Mouse (Mus musculus) heart, embryonic 11.5 days (tissue): ENCODE measurements around the gene Uba7. TPM values are rescaled to one million over a fixed set of nuclear protein-coding genes. Genes with fewer than 3 reads are reported as not detected.

ENCODE experiments used
- ATAC-seq: fragments of 200-750 bp; cut with Nextera tagmentation; replicated peaks from 2 replicates; pipeline ENCODE4 v1.8.0; 2017; ENCODE audit warnings: moderate library complexity; ENCODE audit not compliant: insufficient number of reproducible peaks, low FRiP score, low TSS enrichment
- H3K27ac ChIP-seq: fragments of 300-500 bp; sonication (generic); 2 replicates; pipeline ENCODE4 v1.5.1; 2014; ENCODE audit warnings: mild to moderate bottlenecking, low read depth, low read length
- H3K27me3 ChIP-seq: fragments of 300-500 bp; sonication (generic); 2 replicates; pipeline ENCODE4 v1.6.1; 2014; ENCODE audit warnings: mild to moderate bottlenecking, low read length, mixed read lengths; ENCODE audit not compliant: control insufficient read depth, insufficient read depth
- H3K36me3 ChIP-seq: fragments of 300-500 bp; sonication (generic); 2 replicates; pipeline ENCODE4 v1.6.1; 2014; ENCODE audit warnings: mild to moderate bottlenecking, low read length, moderate library complexity, mixed read lengths; ENCODE audit not compliant: control insufficient read depth, insufficient read depth
- H3K4me1 ChIP-seq: fragments of 300-500 bp; sonication (generic); 2 replicates; pipeline ENCODE4 v1.6.1; 2014; ENCODE audit warnings: low read length; ENCODE audit not compliant: control insufficient read depth, insufficient read depth
- H3K4me2 ChIP-seq: fragments of 300-500 bp; sonication (generic); 2 replicates; pipeline ENCODE4 v1.6.1; 2014; ENCODE audit warnings: mild to moderate bottlenecking, moderate library complexity
- H3K4me3 ChIP-seq: fragments of 300-500 bp; sonication (generic); 2 replicates; pipeline ENCODE4 v1.5.1; 2014; ENCODE audit warnings: low read depth, low read length
- H3K9ac ChIP-seq: fragments of 300-500 bp; sonication (generic); 2 replicates; pipeline ENCODE4 v1.6.1; 2014; ENCODE audit warnings: mild to moderate bottlenecking, low read depth, low read length, moderate library complexity
- H3K9me3 ChIP-seq: fragments of 300-500 bp; sonication (generic); replicated peaks from 2 replicates; pipeline ENCODE4 v1.6.1; 2016; ENCODE audit warnings: low read length; ENCODE audit not compliant: control insufficient read depth
- whole genome bisulfite sequencing: fragments of 180-500 bp; shearing (Covaris S2); extraction: QIAGEN DNeasy Blood & Tissue Kit; methylation state at CpG from one replicate; pipeline ENCODE4 v1.1.7; 2014; ENCODE audit not compliant: insufficient replicate concordance; 5-methylcytosine and 5-hydroxymethylcytosine counted together
- polyA plus RNA-seq: library from polyadenylated mRNA; unstranded; fragments of >200 nt; fragmentation: Nextera tagmentation; extraction: Ambion mirVana; gene quantifications from 2 replicates; pipeline ENCODE4 v1.2.1, GENCODE M21; 2014

Gene Uba7
- polyA plus RNA-seq, 1 experiment from 2014 or later = 43.9 TPM

GRCm38 (mm10) chr9:107967437-107967836 is 7.9 kb upstream of the Uba7 start:
- H3K4me1 ChIP-seq = peaks cover 21% of the 10 kb centered on the region
- no peak overlapping the region for H3K4me2 ChIP-seq
- H3K36me3 ChIP-seq = peaks cover 9% of the 10 kb centered on the region
- no peaks in the 10 kb centered on the region for H3K27me3 ChIP-seq
- no peak overlapping the region for H3K27ac ChIP-seq
- no peak for ATAC-seq
- no peaks in the 10 kb centered on the region for H3K9me3 ChIP-seq
- no peak overlapping the region for H3K9ac ChIP-seq
- H3K4me3 ChIP-seq = no peak overlapping the region
- 83% methylated on average over 6 of the region's 6 CpGs for WGBS

GRCm38 (mm10) chr9:107968531-107968930 is 6.8 kb upstream of the Uba7 start:
- WGBS = 86% methylated on average over 7 of the region's 7 CpGs
- Histone ChIP-seq H3K9ac (no peak overlapping the region), H3K27me3 (no peaks in the 10 kb centered on the region), H3K4me2 (no peak overlapping the region), H3K4me1 (peaks cover 23% of the 10 kb centered on the region), H3K27ac (no peak overlapping the region), H3K9me3 (no peaks in the 10 kb centered on the region), H3K36me3 (peaks cover 9% of the 10 kb centered on the region), H3K4me3 (no peak overlapping the region)
- no peak for ATAC-seq

- Histone ChIP-seq H3K36me3 (peaks cover 9% of the 10 kb centered on the region), H3K4me2 (no peak overlapping the region), H3K9ac (no peak overlapping the region), H3K4me1 (peaks cover 25% of the 10 kb centered on the region), H3K27ac (peak overlapping the region; percentile 97; the same call in 1 of the 2 replicates), H3K4me3 (no peak overlapping the region), H3K9me3 (no peaks in the 10 kb centered on the region), H3K27me3 (no peaks in the 10 kb centered on the region)
- WGBS = 89% methylated on average over 5 of the region's 5 CpGs
- ATAC-seq = no peak
Observed at GRCm38 (mm10) chr9:107970311-107970710, 5.0 kb upstream of the Uba7 start.

- peak; percentile 82 for ATAC-seq
- WGBS = 49% methylated on average over 8 of the region's 8 CpGs
- Histone ChIP-seq H3K4me1 (peaks cover 38% of the 10 kb centered on the region), H3K27ac (peak overlapping the region; percentile 97), H3K27me3 (no peaks in the 10 kb centered on the region), H3K36me3 (peaks cover 9% of the 10 kb centered on the region), H3K4me3 (no peak overlapping the region), H3K9ac (no peak overlapping the region), H3K4me2 (0 out of 2 replicates have a peak overlapping the region, but pooled peaks have one; percentile 3), H3K9me3 (no peaks in the 10 kb centered on the region)
Observed at GRCm38 (mm10) chr9:107971690-107972541, 3.4 kb upstream of the Uba7 start.

- Histone ChIP-seq H3K9ac (peak overlapping the region; percentile 48), H3K4me3 (no peak overlapping the region), H3K9me3 (no peaks in the 10 kb centered on the region), H3K27ac (peak overlapping the region; percentile 97), H3K4me1 (peaks cover 47% of the 10 kb centered on the region), H3K4me2 (peak overlapping the region; percentile 73), H3K27me3 (no peaks in the 10 kb centered on the region), H3K36me3 (peaks cover 7% of the 10 kb centered on the region)
- ATAC-seq = no peak; the same call in 1 of the 2 replicates
- WGBS = 41% methylated on average over 10 of the region's 10 CpGs
Observed at GRCm38 (mm10) chr9:107974491-107975171, 674 bp upstream of the Uba7 start.

- Histone ChIP-seq H3K27ac (no peak overlapping the region), H3K4me3 (no peak overlapping the region), H3K27me3 (no peaks in the 10 kb centered on the region), H3K36me3 (peaks cover 7% of the 10 kb centered on the region; the same call in 1 of the 2 replicates), H3K9ac (no peak overlapping the region), H3K9me3 (no peaks in the 10 kb centered on the region), H3K4me1 (peaks cover 73% of the 10 kb centered on the region), H3K4me2 (no peak overlapping the region)
- 85% methylated on average over 12 of the region's 12 CpGs for WGBS
- ATAC-seq = no peak
Observed at GRCm38 (mm10) chr9:107978815-107979214, 3.5 kb downstream of the Uba7 start.

GRCm38 (mm10) chr9:107981684-107982605 is 6.6 kb downstream of the Uba7 start:
- H3K4me2 ChIP-seq = peak overlapping the region; percentile 67
- ATAC-seq = no peak; the same call in 1 of the 2 replicates
- WGBS = 38% methylated on average over 7 of the region's 7 CpGs

More at GRCm38 (mm10) chr9:107981684-107982605, 6.6 kb downstream of the Uba7 start:
- Histone ChIP-seq H3K9ac (peak overlapping the region; percentile 86), H3K9me3 (no peaks in the 10 kb centered on the region), H3K27me3 (no peaks in the 10 kb centered on the region), H3K27ac (peak overlapping the region; percentile 100), H3K4me3 (peak overlapping the region; percentile 59), H3K36me3 (peaks cover 7% of the 10 kb centered on the region; the same call in 1 of the 2 replicates), H3K4me1 (peaks cover 69% of the 10 kb centered on the region)
